Mouse (Mus musculus) intestine, postnatal 0 days (tissue): ENCODE data around the gene Il12a. TPM values are rescaled to one million over a fixed set of nuclear protein-coding genes. Genes with fewer than 3 reads are reported as not detected.
A peak's percentile ranks its signal among the peaks of the same experiment; 100 is the strongest.

Source experiments
- ATAC-seq: fragments of 200-750 bp; cut with Nextera tagmentation; 2 replicates; pipeline ENCODE4 v1.8.0; 2017; ENCODE audit warnings: mild to moderate bottlenecking, moderate TSS enrichment, moderate library complexity
- H3K27ac ChIP-seq: fragments of 300-500 bp; sonication (generic); 2 replicates; pipeline ENCODE4 v1.5.1; 2014; ENCODE audit warnings: mild to moderate bottlenecking, low read depth, low read length, moderate library complexity
- H3K27me3 ChIP-seq: fragments of 300-500 bp; sonication (generic); replicated peaks from 2 replicates; pipeline ENCODE4 v1.6.1; 2014; ENCODE audit warnings: low read length, mixed read lengths; ENCODE audit not compliant: control insufficient read depth, insufficient read depth
- H3K36me3 ChIP-seq: fragments of 300-500 bp; sonication (generic); 2 replicates; pipeline ENCODE4 v1.6.1; 2014; ENCODE audit warnings: mild to moderate bottlenecking, moderate library complexity; ENCODE audit not compliant: control insufficient read depth, insufficient read depth
- H3K4me1 ChIP-seq: fragments of 300-500 bp; sonication (generic); replicated peaks from 2 replicates; pipeline ENCODE4 v1.6.1; 2014; ENCODE audit warnings: antibody characterized with exemption, low read length, mixed read lengths; ENCODE audit not compliant: control insufficient read depth, insufficient read depth
- H3K4me2 ChIP-seq: fragments of 300-500 bp; sonication (generic); replicated peaks from 2 replicates; pipeline ENCODE4 v1.6.1; 2014; ENCODE audit warnings: low read depth, mild to moderate bottlenecking, moderate library complexity
- H3K4me3 ChIP-seq: fragments of 300-500 bp; sonication (generic); 2 replicates; pipeline ENCODE4 v1.5.1; 2014; ENCODE audit warnings: low read depth, low read length
- H3K9ac ChIP-seq: fragments of 300-500 bp; sonication (generic); 2 replicates; pipeline ENCODE4 v1.6.1; 2014; ENCODE audit warnings: mild to moderate bottlenecking, low read depth, low read length
- H3K9me3 ChIP-seq: fragments of 300-500 bp; sonication (generic); 2 replicates; pipeline ENCODE4 v1.6.1; 2016; ENCODE audit warnings: mixed run types; ENCODE audit not compliant: control insufficient read depth
- CTCF ChIP-seq: sonication (generic); IDR thresholded peaks from 2 replicates; pipeline ENCODE4 v1.5.1; 2016; ENCODE audit warnings: low read depth, mild to moderate bottlenecking, control low read depth, antibody characterized with exemption, moderate library complexity
- WGBS: fragments of 180-500 bp; shearing (Covaris S2); extraction: QIAGEN DNeasy Blood & Tissue Kit; methylation state at CpG from one replicate; pipeline ENCODE4 v1.1.7; 2014; 5-methylcytosine and 5-hydroxymethylcytosine counted together
- polyA plus RNA-seq: library from polyadenylated mRNA; unstranded; fragments of >200 nt; fragmentation: Nextera tagmentation; extraction: Ambion mirVana; gene quantifications from 2 replicates; pipeline ENCODE4 v1.2.1, GENCODE M21; 2015

Gene Il12a
- not detected in 2 replicates for polyA plus RNA-seq

GRCm38 (mm10) chr3:68690344-68690743 is at the start of gene Il12a:
Il12a (plus strand) TSS chr3:68690644.
- no peaks in the 10 kb centered on the region for H3K9me3 ChIP-seq
- TF ChIP-seq CTCF: no peak
- 90% methylated on average over 4 of the region's 4 CpGs for WGBS
- H3K9ac ChIP-seq: no peak within 1 kb of the TSS
- no peak for ATAC-seq
- H3K4me1 ChIP-seq: no peaks in the 10 kb centered on the region
- no peak within 1 kb of the TSS for H3K4me3 ChIP-seq
- no peak within 1 kb of the TSS for H3K27ac ChIP-seq
- no peak within 1 kb of the TSS for H3K4me2 ChIP-seq
- no peaks in the 10 kb centered on the region for H3K36me3 ChIP-seq
- no peaks in the 10 kb centered on the region for H3K27me3 ChIP-seq

GRCm38 (mm10) chr3:68642935-68643334 is 47.5 kb upstream of the Il12a start:
- no peaks in the 10 kb centered on the region for H3K4me1 ChIP-seq
- no peaks in the 10 kb centered on the region for H3K9me3 ChIP-seq
- no peak overlapping the region for H3K9ac ChIP-seq
- H3K36me3 ChIP-seq: no peaks in the 10 kb centered on the region
- 77% methylated on average over 7 of the region's 7 CpGs for WGBS
- ATAC-seq: no peak
- H3K4me2 ChIP-seq: no peak overlapping the region
- H3K27ac ChIP-seq: no peak overlapping the region
- no peak overlapping the region for H3K4me3 ChIP-seq
- no peaks in the 10 kb centered on the region for H3K27me3 ChIP-seq
- no peak for TF ChIP-seq CTCF

GRCm38 (mm10) chr3:68646387-68647130 is 43.9 kb upstream of the Il12a start:
- Histone ChIP-seq H3K9ac (no peak overlapping the region), H3K4me2 (no peak overlapping the region), H3K27ac (no peak overlapping the region), H3K36me3 (no peaks in the 10 kb centered on the region), H3K27me3 (no peaks in the 10 kb centered on the region), H3K9me3 (no peaks in the 10 kb centered on the region), H3K4me3 (no peak overlapping the region), H3K4me1 (no peaks in the 10 kb centered on the region)
- no peak for ATAC-seq
- WGBS: 80% methylated on average over 6 of the region's 6 CpGs
- peak; percentile 50 for TF ChIP-seq CTCF

GRCm38 (mm10) chr3:68647282-68647681 is 43.2 kb upstream of the Il12a start:
- WGBS: 69% methylated on average over 3 of the region's 3 CpGs
- no peak overlapping the region for H3K4me2 ChIP-seq
- no peaks in the 10 kb centered on the region for H3K36me3 ChIP-seq
- no peaks in the 10 kb centered on the region for H3K27me3 ChIP-seq
- H3K4me1 ChIP-seq: no peaks in the 10 kb centered on the region
- no peak overlapping the region for H3K27ac ChIP-seq
- no peaks in the 10 kb centered on the region for H3K9me3 ChIP-seq
- H3K9ac ChIP-seq: no peak overlapping the region
- H3K4me3 ChIP-seq: no peak overlapping the region
- ATAC-seq: no peak
- TF ChIP-seq CTCF: no peak

- H3K4me3 ChIP-seq: no peak overlapping the region
- no peak for TF ChIP-seq CTCF
- ATAC-seq: no peak
- no peak overlapping the region for H3K9ac ChIP-seq
- H3K36me3 ChIP-seq: no peaks in the 10 kb centered on the region
- no peaks in the 10 kb centered on the region for H3K9me3 ChIP-seq
- H3K27me3 ChIP-seq: no peaks in the 10 kb centered on the region
- H3K4me2 ChIP-seq: no peak overlapping the region
- H3K4me1 ChIP-seq: no peaks in the 10 kb centered on the region
- H3K27ac ChIP-seq: no peak overlapping the region
- WGBS: 94% methylated on average over 3 of the region's 3 CpGs
Measured at GRCm38 (mm10) chr3:68650251-68650650, 40.2 kb upstream of the Il12a start.

- Histone ChIP-seq H3K9me3 (no peaks in the 10 kb centered on the region), H3K9ac (no peak overlapping the region), H3K27me3 (no peaks in the 10 kb centered on the region), H3K27ac (no peak overlapping the region), H3K4me1 (no peaks in the 10 kb centered on the region), H3K36me3 (no peaks in the 10 kb centered on the region), H3K4me3 (no peak overlapping the region), H3K4me2 (no peak overlapping the region)
- ATAC-seq: no peak
- no peak for TF ChIP-seq CTCF
- WGBS: 75% methylated on average over 4 of the region's 4 CpGs
Measured at GRCm38 (mm10) chr3:68656607-68657352, 33.7 kb upstream of the Il12a start.
